Mouse (Mus musculus) lung, postnatal 10 days (tissue): Measurements from ENCODE around the gene Stat1.

Source experiments
- DNase-seq: peaks from one replicate; pipeline ENCODE4 v3.0.0; 2021

The Stat1 gene

GRCm38 (mm10) chr1:52133254-52133653, 14.0 kb downstream of the Stat1 start:
- no peak for DNase-seq

GRCm38 (mm10) chr1:52137292-52137691, 18.1 kb downstream of the Stat1 start:
- DNase-seq: no peak

GRCm38 (mm10) chr1:52140534-52140933, 21.3 kb downstream of the Stat1 start:
- DNase-seq: no peak

GRCm38 (mm10) chr1:52141482-52141881, 22.2 kb downstream of the Stat1 start:
- no peak for DNase-seq

GRCm38 (mm10) chr1:52142117-52142516, 22.9 kb downstream of the Stat1 start:
- no peak for DNase-seq

GRCm38 (mm10) chr1:52143191-52143590, 24.0 kb downstream of the Stat1 start:
- no peak for DNase-seq

- no peak for DNase-seq
These were observed 24.4 kb downstream of the Stat1 start for GRCm38 (mm10) chr1:52143596-52144156.

- no peak for DNase-seq
These were observed 25.7 kb downstream of the Stat1 start for GRCm38 (mm10) chr1:52144907-52145306.

- DNase-seq: peak; percentile 62
These were observed 27.2 kb downstream of the Stat1 start for GRCm38 (mm10) chr1:52146214-52146970.

GRCm38 (mm10) chr1:52147431-52147830, 28.2 kb downstream of the Stat1 start:
- DNase-seq: no peak

- DNase-seq: no peak
These were observed 28.9 kb downstream of the Stat1 start for GRCm38 (mm10) chr1:52148178-52148577.

- DNase-seq: no peak
These were observed 29.5 kb downstream of the Stat1 start for GRCm38 (mm10) chr1:52148696-52149095.

- peak; percentile 62 for DNase-seq
These were observed 30.7 kb downstream of the Stat1 start for GRCm38 (mm10) chr1:52149934-52150346.

- DNase-seq: peak; percentile 7
These were observed 31.4 kb downstream of the Stat1 start for GRCm38 (mm10) chr1:52150676-52151075.

- DNase-seq: no peak
These were observed 31.9 kb downstream of the Stat1 start for GRCm38 (mm10) chr1:52151166-52151565.

GRCm38 (mm10) chr1:52152369-52152768, 33.1 kb downstream of the Stat1 start:
- no peak for DNase-seq

- no peak for DNase-seq
These were observed 33.7 kb downstream of the Stat1 start for GRCm38 (mm10) chr1:52152936-52153335.

- DNase-seq: peak; percentile 13
These were observed 35.6 kb downstream of the Stat1 start for GRCm38 (mm10) chr1:52154890-52155289.

- DNase-seq: no peak
These were observed 37.1 kb downstream of the Stat1 start for GRCm38 (mm10) chr1:52156351-52156750.

GRCm38 (mm10) chr1:52158040-52158439, 38.8 kb downstream of the Stat1 start:
- DNase-seq: no peak

- DNase-seq: no peak
These were observed 39.5 kb downstream of the Stat1 start for GRCm38 (mm10) chr1:52158490-52159381.

- no peak for DNase-seq
These were observed 41.9 kb downstream of the Stat1 start for GRCm38 (mm10) chr1:52161151-52161550.

GRCm38 (mm10) chr1:52163707-52164457, 44.6 kb downstream of the Stat1 start:
- DNase-seq: no peak
